9 mouse cellular contexts compared by ENCODE assay signal in the genomic region with DNA sequence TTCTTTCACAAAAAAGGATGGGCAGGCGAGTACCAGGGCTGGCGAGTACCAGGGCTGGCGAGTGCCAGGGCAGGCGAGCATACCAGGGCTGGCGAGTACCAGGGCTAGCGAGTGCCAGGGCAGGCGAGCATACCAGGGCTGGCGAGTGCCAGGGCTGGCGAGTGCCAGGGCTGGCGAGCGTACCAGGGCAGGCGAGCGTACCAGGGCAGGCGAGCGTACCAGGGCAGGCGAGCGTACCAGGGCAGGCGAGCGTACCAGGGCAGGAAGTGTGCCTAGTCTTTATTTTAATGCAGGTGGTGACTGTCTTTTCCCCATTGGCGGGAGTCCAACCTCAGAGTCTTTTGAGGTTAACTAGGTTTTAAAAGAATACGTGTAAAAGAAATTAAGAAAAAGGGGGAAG. TPM values are rescaled to one million over a fixed set of nuclear protein-coding genes. Genes with fewer than 3 reads are reported as not detected.
DNase-seq lines count a peak whose midpoint lies in the region; ATAC-seq lines count a peak whose summit lies in the region.
"Had no signal": no experiment of that assay in that cellular context is flagged by ENCODE, and none has a peak within 500 bp of the region (broad histone marks: within the 10 kb centered on the region; RNA-seq: fewer than 3 reads in every experiment).

No protein-coding gene starts in this region.

- DNase-seq in layer of hippocampus, postnatal 10 days (ENCODE audit: low spot score in 2 of 2): peak; percentile 30 to 43
- DNase-seq in layer of hippocampus, adult 8-10 months (ENCODE audit: low spot score in 2 of 2): no peak
- DNase-seq in brain, adult 2 months (ENCODE audit: low read depth, low spot score): peak; percentile 61
- peak; percentile 65 for DNase-seq in thymus, postnatal 14 days
- DNase-seq in left cerebral cortex, postnatal 14 days (ENCODE audit: low spot score in 2 of 2): no peak
- no peak for DNase-seq in frontal cortex, postnatal 25 days (ENCODE audit: low spot score in 2 of 2)
- DNase-seq: liver, embryonic 13.5 days had no signal

- intact Hi-C loops in left cerebral cortex, postnatal 14 days (cut with DNase I): no loop called here

- ATAC-seq in granulocyte monocyte progenitor cell, adult 5-6 weeks (replicated peaks; ENCODE audit: poor library complexity, severe bottlenecking): peak; percentile 36; the same call in 1 of the 2 replicates
- ATAC-seq: intestine, embryonic 16.5 days had no signal

RNA-seq across cellular contexts. Expression of gene Scap, which starts 3.4 kb away (rescaled TPM):
- total RNA-seq in layer of hippocampus, postnatal 10 days (2021): 100 to 1,000 TPM in 1 of 2 experiments, 10 to 100 TPM in 1; 89.2 to 104 TPM
- total RNA-seq in layer of hippocampus, adult 8-10 months (2022): 100 to 1,000 TPM in 3 of 4 experiments, 10 to 100 TPM in 1; 99.5 to 121 (median 101) TPM
- total RNA-seq in granulocyte monocyte progenitor cell, adult 5-6 weeks (2014; fragmentation: Nextera tagmentation): 31.4 and 56.3 TPM in 2 replicates
- total RNA-seq in granulocyte monocyte progenitor cell, adult 5-6 weeks (2017): 24.1 and 43.1 TPM in 2 replicates
- 100 to 1,000 TPM in 1 of 2 experiments, 10 to 100 TPM in 1; 92.2 to 114 TPM for total RNA-seq in left cerebral cortex, postnatal 14 days (2021)

RNA-seq across cellular contexts. Expression of gene Elp6, which starts 24.7 kb away (rescaled TPM):
- 10 to 100 TPM; 11.9 to 14.1 TPM for total RNA-seq in layer of hippocampus, postnatal 10 days (2021)
- 10 to 100 TPM; 10.7 to 14.4 (median 11.0) TPM for total RNA-seq in layer of hippocampus, adult 8-10 months (2022)
- total RNA-seq in granulocyte monocyte progenitor cell, adult 5-6 weeks (2014; fragmentation: Nextera tagmentation): 7.6 and 11.0 TPM in 2 replicates
- total RNA-seq in granulocyte monocyte progenitor cell, adult 5-6 weeks (2017): 7.9 and 8.4 TPM in 2 replicates
- total RNA-seq in left cerebral cortex, postnatal 14 days (2021): 10 to 100 TPM; 12.1 to 14.3 TPM

Comparison
In these comparisons a context has a peak if more than half of its experiments do, and no peak if none do; other contexts are left out.
1. DNase-seq: peak in layer of hippocampus, postnatal 10 days (2 of 2), brain, adult 2 months (single experiment) and thymus, postnatal 14 days (single experiment); none in layer of hippocampus, adult 8-10 months (0 of 2), left cerebral cortex, postnatal 14 days (0 of 2) and frontal cortex, postnatal 25 days (0 of 2).